Mouse (Mus musculus): ENCODE measurements around the gene Rara. TPM values are rescaled to one million over a fixed set of nuclear protein-coding genes. Genes with fewer than 3 reads are reported as not detected.

Gene Rara
- polyA plus RNA-seq, 1 experiment, result 63.5 TPM

DNA sequence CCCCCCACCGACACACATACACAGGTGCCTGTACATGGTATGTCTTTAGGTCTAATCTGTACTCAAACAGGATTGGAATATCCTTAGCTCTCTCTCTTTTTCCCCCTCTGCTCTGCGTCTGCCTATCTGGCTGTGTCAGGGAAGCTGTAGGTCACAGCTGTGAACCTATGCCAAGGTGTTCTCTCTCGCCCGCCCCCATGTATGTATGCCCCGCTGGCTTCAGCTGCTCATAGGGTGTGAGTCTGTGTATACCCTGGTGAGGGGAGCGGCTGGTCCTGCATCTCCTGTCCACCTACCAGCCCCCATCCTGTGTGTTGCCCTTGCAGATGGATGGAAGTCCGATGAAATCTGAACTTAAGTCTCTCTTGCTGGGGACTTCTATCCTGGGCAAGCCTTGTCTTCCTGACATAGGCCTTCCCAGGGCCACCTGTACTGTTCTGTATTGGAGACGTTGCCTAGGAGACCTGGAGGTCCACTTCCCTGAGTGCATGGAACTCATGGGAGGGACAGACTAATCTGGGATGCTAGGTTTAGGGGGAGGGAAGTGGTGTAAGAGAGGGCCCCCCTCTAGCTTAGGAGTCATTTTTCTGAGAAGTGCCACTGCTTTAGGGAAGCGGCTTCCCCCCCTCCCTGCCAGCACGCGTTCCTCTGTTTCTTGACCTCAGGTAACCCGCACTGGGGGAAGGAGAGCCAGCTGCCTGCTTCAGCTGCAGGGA, 21.8 kb downstream of the Rara start:
- Histone ChIP-seq H3K27ac (ENCODE audit: control insufficient read depth, insufficient read depth, low read length) (no peak overlapping the region), H3K27me3 (ENCODE audit: control insufficient read depth, insufficient read depth, low read length) (no peaks in the 10 kb centered on the region), H3K36me3 (ENCODE audit: control insufficient read depth, insufficient read depth, low read length) (no peaks in the 10 kb centered on the region), H3K4me1 (replicated peaks; ENCODE audit: control insufficient read depth, insufficient read depth, low read length) (peaks cover 83% of the 10 kb centered on the region), H3K4me3 (ENCODE audit: control insufficient read depth, insufficient read depth, low read length) (no peak overlapping the region)
- WGBS, result 61% methylated on average over 12 of the region's 12 CpGs
- no peak for DNase-seq
- no peak for TF ChIP-seq CTCF (IDR thresholded peaks at IDR 0.05; ENCODE audit: borderline replicate concordance, control insufficient read depth, extremely low read depth, insufficient read depth, low read length, poor library complexity)
- no peak for TF ChIP-seq POLR2A (IDR thresholded peaks at IDR 0.05; ENCODE audit: control insufficient read depth, extremely low read depth, insufficient read depth, low read length, poor library complexity)

DNA sequence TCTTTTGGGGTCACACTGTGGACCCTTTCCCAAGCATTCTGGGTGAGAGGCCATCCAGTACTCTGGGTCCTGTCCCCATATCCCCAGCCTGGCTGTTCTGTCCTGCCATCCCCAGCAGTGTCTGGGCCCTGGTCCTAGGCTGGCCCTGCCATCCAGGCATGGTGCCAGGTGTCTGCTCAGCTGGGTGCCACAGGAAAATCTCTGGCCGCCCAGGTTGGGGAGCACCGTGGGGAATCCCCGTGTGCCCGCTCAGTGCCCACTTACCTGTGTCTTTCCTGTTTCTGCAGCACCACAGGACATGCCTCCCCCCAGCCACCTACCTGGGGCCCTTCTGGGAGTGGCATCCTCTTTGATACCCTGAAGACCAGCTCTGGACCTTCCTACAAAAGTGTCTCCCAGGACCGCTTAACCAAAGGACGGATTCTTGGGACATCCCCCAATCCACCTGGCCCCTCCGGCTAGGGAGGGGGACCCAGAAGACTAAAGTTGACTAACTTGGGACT, 22.4 kb downstream of the Rara start:
- Histone ChIP-seq H3K36me3 (ENCODE audit: control insufficient read depth, insufficient read depth, low read length) (no peaks in the 10 kb centered on the region), H3K4me1 (replicated peaks; ENCODE audit: control insufficient read depth, insufficient read depth, low read length) (peaks cover 83% of the 10 kb centered on the region), H3K4me3 (ENCODE audit: control insufficient read depth, insufficient read depth, low read length) (no peak overlapping the region), H3K27ac (ENCODE audit: control insufficient read depth, insufficient read depth, low read length) (no peak overlapping the region), H3K27me3 (ENCODE audit: control insufficient read depth, insufficient read depth, low read length) (no peaks in the 10 kb centered on the region)
- 60% methylated on average over 7 of the region's 7 CpGs for WGBS
- DNase-seq, result no peak
- TF ChIP-seq CTCF (IDR thresholded peaks at IDR 0.05; ENCODE audit: borderline replicate concordance, control insufficient read depth, extremely low read depth, insufficient read depth, low read length, poor library complexity), result no peak
- no peak for TF ChIP-seq POLR2A (IDR thresholded peaks at IDR 0.05; ENCODE audit: control insufficient read depth, extremely low read depth, insufficient read depth, low read length, poor library complexity)

DNA sequence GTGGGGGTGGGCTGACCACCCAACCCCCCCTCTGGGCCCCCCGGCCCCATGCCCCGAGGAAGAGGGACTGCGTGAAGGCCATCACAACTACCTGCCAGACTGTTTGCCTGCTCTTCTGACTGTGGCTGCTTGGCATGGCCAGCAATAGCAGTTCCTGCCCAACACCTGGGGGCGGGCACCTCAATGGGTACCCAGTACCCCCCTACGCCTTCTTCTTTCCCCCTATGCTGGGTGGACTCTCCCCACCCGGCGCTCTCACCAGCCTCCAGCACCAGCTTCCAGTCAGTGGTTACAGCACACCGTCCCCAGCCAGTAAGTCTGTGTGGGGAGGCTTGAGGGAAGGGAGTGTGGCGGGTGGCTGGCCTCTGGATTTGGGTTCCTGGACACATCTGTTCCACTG, 22.9 kb downstream of the Rara start:
- Histone ChIP-seq H3K27me3 (ENCODE audit: control insufficient read depth, insufficient read depth, low read length) (no peaks in the 10 kb centered on the region), H3K4me3 (ENCODE audit: control insufficient read depth, insufficient read depth, low read length) (no peak overlapping the region), H3K27ac (ENCODE audit: control insufficient read depth, insufficient read depth, low read length) (no peak overlapping the region), H3K36me3 (ENCODE audit: control insufficient read depth, insufficient read depth, low read length) (no peaks in the 10 kb centered on the region), H3K4me1 (replicated peaks; ENCODE audit: control insufficient read depth, insufficient read depth, low read length) (peaks cover 83% of the 10 kb centered on the region)
- no peak for DNase-seq
- WGBS, result 67% methylated on average over 9 of the region's 9 CpGs
- TF ChIP-seq CTCF (IDR thresholded peaks at IDR 0.05; ENCODE audit: borderline replicate concordance, control insufficient read depth, extremely low read depth, insufficient read depth, low read length, poor library complexity) (no peak), POLR2A (IDR thresholded peaks at IDR 0.05; ENCODE audit: control insufficient read depth, extremely low read depth, insufficient read depth, low read length, poor library complexity) (no peak)

DNA sequence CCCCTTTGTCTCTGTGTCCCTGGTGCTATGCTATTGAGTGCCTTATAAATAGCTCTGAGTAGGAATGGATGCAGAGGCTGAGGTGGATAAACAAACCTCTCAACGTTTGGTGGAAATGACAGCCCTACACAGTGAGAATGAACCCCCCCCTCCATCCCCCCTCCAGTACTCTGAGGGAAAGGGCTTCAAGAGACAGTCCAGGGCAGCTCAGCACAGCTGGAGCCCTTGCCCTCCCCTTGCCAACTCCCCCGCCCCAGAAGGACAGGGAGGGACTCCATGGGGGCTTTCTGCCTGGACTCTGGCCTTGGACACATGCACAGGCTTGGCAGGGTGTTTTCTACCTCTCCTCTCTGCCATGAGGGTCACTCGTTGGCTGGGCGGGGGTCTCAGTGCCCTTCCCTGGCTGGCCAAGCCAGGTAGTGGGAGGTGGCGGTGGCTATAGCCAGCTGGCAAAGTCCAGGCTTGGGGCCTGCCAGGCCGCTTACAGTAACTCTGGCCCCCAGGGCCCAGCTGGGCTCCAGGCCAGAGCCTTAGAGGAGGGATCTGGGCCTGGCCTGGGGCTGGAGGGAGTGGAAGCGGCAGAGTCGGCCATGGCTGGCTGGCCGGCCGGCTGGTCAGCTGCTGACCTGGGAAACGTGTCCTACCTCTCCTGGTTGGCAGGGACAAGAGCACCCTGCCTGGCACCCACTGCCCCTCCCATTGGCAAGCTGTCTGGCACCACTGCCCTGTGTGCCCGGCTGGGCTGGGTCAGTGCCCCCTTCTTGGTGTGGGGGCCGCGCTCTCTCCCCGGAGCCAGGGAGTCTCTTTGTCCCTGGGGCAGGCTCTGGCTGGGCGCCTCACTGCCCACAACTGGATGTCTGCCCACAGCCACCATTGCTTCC, 23.6 kb downstream of the Rara start:
- no peak for DNase-seq
- Histone ChIP-seq H3K27ac (ENCODE audit: control insufficient read depth, insufficient read depth, low read length) (no peak overlapping the region), H3K27me3 (ENCODE audit: control insufficient read depth, insufficient read depth, low read length) (no peaks in the 10 kb centered on the region), H3K36me3 (ENCODE audit: control insufficient read depth, insufficient read depth, low read length) (no peaks in the 10 kb centered on the region), H3K4me1 (replicated peaks; ENCODE audit: control insufficient read depth, insufficient read depth, low read length) (peaks cover 80% of the 10 kb centered on the region), H3K4me3 (ENCODE audit: control insufficient read depth, insufficient read depth, low read length) (no peak overlapping the region)
- 83% methylated on average over 16 of the region's 16 CpGs for WGBS
- no peak for TF ChIP-seq POLR2A (IDR thresholded peaks at IDR 0.05; ENCODE audit: control insufficient read depth, extremely low read depth, insufficient read depth, low read length, poor library complexity)
- TF ChIP-seq CTCF (IDR thresholded peaks at IDR 0.05; ENCODE audit: borderline replicate concordance, control insufficient read depth, extremely low read depth, insufficient read depth, low read length, poor library complexity), result no peak

GRCm38 (mm10) chr11:98952111-98952510, 24.5 kb downstream of the Rara start:
- peaks cover 77% of the 10 kb centered on the region for H3K4me1 ChIP-seq (replicated peaks; ENCODE audit: control insufficient read depth, insufficient read depth, low read length)
- TF ChIP-seq CTCF (IDR thresholded peaks at IDR 0.05; ENCODE audit: borderline replicate concordance, control insufficient read depth, extremely low read depth, insufficient read depth, low read length, poor library complexity) (no peak), POLR2A (IDR thresholded peaks at IDR 0.05; ENCODE audit: control insufficient read depth, extremely low read depth, insufficient read depth, low read length, poor library complexity) (no peak)
- no peaks in the 10 kb centered on the region for H3K27me3 ChIP-seq (ENCODE audit: control insufficient read depth, insufficient read depth, low read length)
- no peak overlapping the region for H3K4me3 ChIP-seq (ENCODE audit: control insufficient read depth, insufficient read depth, low read length)
- no peaks in the 10 kb centered on the region for H3K36me3 ChIP-seq (ENCODE audit: control insufficient read depth, insufficient read depth, low read length)
- H3K27ac ChIP-seq (ENCODE audit: control insufficient read depth, insufficient read depth, low read length), result no peak overlapping the region
- DNase-seq, result no peak
- WGBS, result 92% methylated on average over 1 of the region's 1 CpGs

DNA sequence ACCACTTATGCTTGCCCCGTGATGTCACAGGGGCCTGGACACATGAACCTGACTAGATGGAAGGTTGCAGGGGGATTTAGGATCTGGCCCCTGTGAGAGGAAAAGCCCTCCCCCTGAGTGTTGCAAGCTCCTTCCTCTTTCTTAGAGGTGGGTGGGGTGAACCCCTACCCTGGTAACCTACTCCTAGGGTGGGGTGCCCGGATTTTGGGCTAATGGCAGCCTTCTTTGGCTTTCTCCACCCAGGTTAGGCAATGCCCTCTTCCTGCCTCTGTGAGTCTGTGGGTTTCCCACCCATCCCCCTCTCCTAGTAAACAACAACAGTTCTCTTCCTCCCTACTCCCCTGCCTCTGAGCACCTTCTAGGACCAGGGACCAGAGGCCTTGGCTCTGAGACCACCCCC, 25.1 kb downstream of the Rara start:
- Histone ChIP-seq H3K36me3 (ENCODE audit: control insufficient read depth, insufficient read depth, low read length) (no peaks in the 10 kb centered on the region), H3K27me3 (ENCODE audit: control insufficient read depth, insufficient read depth, low read length) (no peaks in the 10 kb centered on the region), H3K4me3 (ENCODE audit: control insufficient read depth, insufficient read depth, low read length) (no peak overlapping the region), H3K27ac (ENCODE audit: control insufficient read depth, insufficient read depth, low read length) (no peak overlapping the region), H3K4me1 (replicated peaks; ENCODE audit: control insufficient read depth, insufficient read depth, low read length) (peaks cover 71% of the 10 kb centered on the region)
- no peak for DNase-seq
- WGBS, result 43% methylated on average over 2 of the region's 2 CpGs
- TF ChIP-seq POLR2A (IDR thresholded peaks at IDR 0.05; ENCODE audit: control insufficient read depth, extremely low read depth, insufficient read depth, low read length, poor library complexity) (no peak), CTCF (IDR thresholded peaks at IDR 0.05; ENCODE audit: borderline replicate concordance, control insufficient read depth, extremely low read depth, insufficient read depth, low read length, poor library complexity) (no peak)
